ENCODE assay signal across 9 mouse cellular contexts in genomic region chr1:66896125-66896524, GRCm38 (mm10). TPM values are rescaled to one million over a fixed set of nuclear protein-coding genes. Genes with fewer than 3 reads are reported as not detected.
DNase-seq lines count a peak whose midpoint lies in the region; ATAC-seq and TF ChIP-seq lines count a peak whose summit lies in the region.
"Had no signal": no experiment of that assay in that cellular context is flagged by ENCODE, and none has a peak within 500 bp of the region (broad histone marks: within the 10 kb centered on the region; RNA-seq: fewer than 3 reads in every experiment).

No protein-coding gene starts in this region.

- H3K27ac ChIP-seq in gastrocnemius, adult 2 months: peak overlapping the region; percentile 81
- H3K27ac ChIP-seq in forebrain, embryonic 10.5 days: 0 out of 2 replicates have a peak overlapping the region, but pooled peaks have one; percentile 44
- no peak overlapping the region for H3K27ac ChIP-seq in intestine, postnatal 0 days (ENCODE audit: low read depth, low read length)

- H3K9me3 ChIP-seq in G1E (replicated peaks): no peaks in the 10 kb centered on the region
- no peaks in the 10 kb centered on the region for H3K9me3 ChIP-seq in forebrain, embryonic 10.5 days
- no peaks in the 10 kb centered on the region for H3K9me3 ChIP-seq in intestine, postnatal 0 days (ENCODE audit: control insufficient read depth)
- H3K9me3 ChIP-seq: megakaryocyte, embryonic 14.5 days had no signal

- peak; percentile 75; the same call in 1 of the 2 replicates for ATAC-seq in G1E (ENCODE audit: extremely low read depth, insufficient number of reproducible peaks, low FRiP score, poor library complexity, severe bottlenecking)
- peak; percentile 76 for ATAC-seq in intestine, postnatal 0 days
- peak; percentile 75 for ATAC-seq in megakaryocyte progenitor cell, adult 5-6 weeks (replicated peaks; ENCODE audit: poor library complexity)

- 58% methylated on average over 5 of the region's 5 CpGs for WGBS in forebrain, embryonic 10.5 days
- WGBS in intestine, postnatal 0 days: 12% methylated on average over 5 of the region's 5 CpGs

- H3K27me3 ChIP-seq in G1E (ENCODE audit: insufficient read depth, low read length): peaks cover 5% of the 10 kb centered on the region; the same call in 1 of the 2 replicates
- no peaks in the 10 kb centered on the region for H3K27me3 ChIP-seq in forebrain, embryonic 10.5 days (ENCODE audit: poor library complexity, severe bottlenecking)
- H3K27me3 ChIP-seq in intestine, postnatal 0 days (replicated peaks; ENCODE audit: control insufficient read depth, insufficient read depth, low read length): no peaks in the 10 kb centered on the region
- H3K27me3 ChIP-seq: megakaryocyte, embryonic 14.5 days had no signal

- TF ChIP-seq CTCF in gastrocnemius, adult 2 months (IDR thresholded peaks at IDR 0.05): peak; percentile 51
- TF ChIP-seq CTCF in G1E (IDR thresholded peaks at IDR 0.05; ENCODE audit: low read depth, low read length): no peak
- peak; percentile 58 for TF ChIP-seq CTCF in intestine, postnatal 0 days (IDR thresholded peaks at IDR 0.05; ENCODE audit: low read depth)

- H3K4me2 ChIP-seq in intestine, postnatal 0 days (replicated peaks; ENCODE audit: low read depth): peak overlapping the region; percentile 56

- H3K4me1 ChIP-seq in G1E (ENCODE audit: insufficient read depth, low read depth, low read length): no peaks in the 10 kb centered on the region
- H3K4me1 ChIP-seq in forebrain, embryonic 10.5 days: peaks cover 31% of the 10 kb centered on the region
- 0 out of 2 replicates have a peak, but pooled peaks cover 3% of the 10 kb centered on the region for H3K4me1 ChIP-seq in intestine, postnatal 0 days (replicated peaks; ENCODE audit: control insufficient read depth, insufficient read depth, low read length)
- H3K4me1 ChIP-seq: megakaryocyte, embryonic 14.5 days had no signal

- no peaks in the 10 kb centered on the region for H3K36me3 ChIP-seq in G1E (replicated peaks)
- H3K36me3 ChIP-seq in forebrain, embryonic 10.5 days (replicated peaks): no peaks in the 10 kb centered on the region
- H3K36me3 ChIP-seq in intestine, postnatal 0 days (ENCODE audit: control insufficient read depth, insufficient read depth): no peaks in the 10 kb centered on the region

- DNase-seq in gastrocnemius, adult 2 months: no peak
- DNase-seq in gastrocnemius, adult 8-10 months (ENCODE audit: low spot score in 2 of 2): no peak
- DNase-seq in G1E (ENCODE audit: low spot score): no peak
- DNase-seq in forebrain, embryonic 10.5 days (ENCODE audit: extremely low spot score, low spot score): no peak
- peak; percentile 49 for DNase-seq in telencephalon, adult 2 months (ENCODE audit: low read depth, low spot score)
- DNase-seq in urinary bladder, postnatal 25 days (ENCODE audit: low spot score): no peak

- peak overlapping the region; percentile 66 for H3K4me3 ChIP-seq in gastrocnemius, adult 2 months
- H3K4me3 ChIP-seq in G1E (ENCODE audit: low read depth, low read length): no peak overlapping the region
- no peak overlapping the region for H3K4me3 ChIP-seq in forebrain, embryonic 10.5 days
- H3K4me3 ChIP-seq in intestine, postnatal 0 days (ENCODE audit: low read depth, low read length): no peak overlapping the region
- H3K4me3 ChIP-seq: megakaryocyte, embryonic 14.5 days had no signal

- no peak overlapping the region for H3K9ac ChIP-seq in intestine, postnatal 0 days (ENCODE audit: low read depth, low read length)

- intact Hi-C loops in gastrocnemius, adult 2 months (cut with DNase I): loop anchor here (1.0 to 5.0 kb wide), 3 partner anchors 34 to 96 kb away; partner anchors contain the start of gene Acadl

RNA-seq across cellular contexts. Expression of gene Acadl, which starts 33.0 kb away (rescaled TPM):
- 100 to 1,000 TPM; 186 to 398 TPM for total RNA-seq in gastrocnemius, adult 2 months (2021)
- total RNA-seq in gastrocnemius, adult 8-10 months (2022): 100 to 1,000 TPM; 221 to 291 (median 229) TPM
- 114 TPM in 2 replicates for total RNA-seq in G1E (2014; fragmentation: Nextera tagmentation)
- 32.8 and 35.9 TPM in 2 replicates for total RNA-seq in G1E (2017)
- polyA plus RNA-seq in G1E (2012): 7.8 and 10.1 TPM in 2 replicates
- polyA plus RNA-seq in forebrain, embryonic 10.5 days (2016; fragmentation: Nextera tagmentation; extraction: Ambion mirVana): 40.2 and 40.8 TPM in 2 replicates
- 610 and 613 TPM in 2 replicates for polyA plus RNA-seq in intestine, postnatal 0 days (2015; fragmentation: Nextera tagmentation; extraction: Ambion mirVana)
- 82.3 and 89.0 TPM in 2 replicates for total RNA-seq in megakaryocyte progenitor cell, adult 5-6 weeks (2015)
- total RNA-seq in megakaryocyte progenitor cell, adult 5-6 weeks (2017): 42.3 and 61.4 TPM in 2 replicates

RNA-seq across cellular contexts. Expression of gene Myl1, which starts 49.1 kb away (rescaled TPM):
- over 10,000 TPM; 14,696 to 24,668 TPM for total RNA-seq in gastrocnemius, adult 2 months (2021)
- total RNA-seq in gastrocnemius, adult 8-10 months (2022): over 10,000 TPM; 15,323 to 21,985 (median 20,714) TPM
- total RNA-seq in G1E (2014; fragmentation: Nextera tagmentation) (not detected in 2 replicates), G1E (2017) (0.29 and 0.82 TPM in 2 replicates)
- not detected in 2 replicates for polyA plus RNA-seq in G1E (2012)
- polyA plus RNA-seq in forebrain, embryonic 10.5 days (2016; fragmentation: Nextera tagmentation; extraction: Ambion mirVana): 0.14 and 0.43 TPM in 2 replicates
- 8.7 and 10.3 TPM in 2 replicates for polyA plus RNA-seq in intestine, postnatal 0 days (2015; fragmentation: Nextera tagmentation; extraction: Ambion mirVana)
- total RNA-seq in megakaryocyte progenitor cell, adult 5-6 weeks (2015): not detected in 2 replicates
- not detected in 2 replicates for total RNA-seq in megakaryocyte progenitor cell, adult 5-6 weeks (2017)

Comparison
In these comparisons a context has a peak if more than half of its experiments do, and no peak if none do; other contexts are left out.
1. RNA of gene Myl1, which starts 49.1 kb away (total RNA-seq): 14,696 to 24,668 TPM in gastrocnemius, adult 2 months and 15,323 to 21,985 TPM in gastrocnemius, adult 8-10 months; 0.29 to 0.82 TPM in G1E and not detected in megakaryocyte progenitor cell, adult 5-6 weeks; every median in the first group is over 1,000 times any median in the second.
2. Peak in every context shown above with its lines, with median percentiles within 50 percentile points of each other: ATAC-seq.